Mouse (Mus musculus) lung, embryonic 16.5 days (tissue): ENCODE data around the gene Alg14. TPM values are rescaled to one million over a fixed set of nuclear protein-coding genes. Genes with fewer than 3 reads are reported as not detected.
A peak's percentile ranks its signal among the peaks of the same experiment; 100 is the strongest.

ENCODE experiments used
- ATAC-seq: fragments of 200-750 bp; cut with Nextera tagmentation; 2 replicates; pipeline ENCODE4 v1.8.0; 2017; ENCODE audit warnings: low read depth, mild to moderate bottlenecking, moderate library complexity
- H3K27ac ChIP-seq: fragments of 300-500 bp; sonication (generic); 2 replicates; pipeline ENCODE4 v1.5.1; 2014; ENCODE audit warnings: mild to moderate bottlenecking, control low read depth, low read length
- H3K27me3 ChIP-seq: fragments of 300-500 bp; sonication (generic); 2 replicates; pipeline ENCODE4 v1.6.1; 2014; ENCODE audit warnings: low read depth, low read length, mixed read lengths; ENCODE audit not compliant: control insufficient read depth, insufficient read depth
- H3K36me3 ChIP-seq: fragments of 300-500 bp; sonication (generic); 2 replicates; pipeline ENCODE4 v1.6.1; 2014; ENCODE audit warnings: low read length; ENCODE audit not compliant: control insufficient read depth, insufficient read depth
- H3K4me1 ChIP-seq: fragments of 300-500 bp; sonication (generic); replicated peaks from 2 replicates; pipeline ENCODE4 v1.6.1; 2014; ENCODE audit warnings: low read length, mixed read lengths; ENCODE audit not compliant: control insufficient read depth, insufficient read depth
- H3K4me2 ChIP-seq: fragments of 300-500 bp; sonication (generic); 2 replicates; pipeline ENCODE4 v1.6.1; 2014; ENCODE audit warnings: low read depth, low read length, control low read depth
- H3K4me3 ChIP-seq: fragments of 300-500 bp; sonication (generic); 2 replicates; pipeline ENCODE4 v1.5.1; 2014; ENCODE audit warnings: mild to moderate bottlenecking, low read length, control low read depth
- H3K9ac ChIP-seq: fragments of 300-500 bp; sonication (generic); 2 replicates; pipeline ENCODE4 v1.6.1; 2014; ENCODE audit warnings: low read length, control low read depth
- H3K9me3 ChIP-seq: fragments of 300-500 bp; sonication (generic); 2 replicates; pipeline ENCODE4 v1.6.1; 2016; ENCODE audit warnings: low read length; ENCODE audit not compliant: control insufficient read depth
- WGBS: fragments of 180-500 bp; shearing (Covaris S2); extraction: QIAGEN DNeasy Blood & Tissue Kit; methylation state at CpG from one replicate; pipeline ENCODE4 v1.1.7; 2014; 5-methylcytosine and 5-hydroxymethylcytosine counted together
- polyA plus RNA-seq: library from polyadenylated mRNA; unstranded; fragments of >200 nt; fragmentation: Nextera tagmentation; extraction: Ambion mirVana; gene quantifications from 2 replicates; pipeline ENCODE4 v1.2.1, GENCODE M21; 2015

The Alg14 gene
- polyA plus RNA-seq, 1 experiment from 2014 or later, result 46.6 TPM

DNA sequence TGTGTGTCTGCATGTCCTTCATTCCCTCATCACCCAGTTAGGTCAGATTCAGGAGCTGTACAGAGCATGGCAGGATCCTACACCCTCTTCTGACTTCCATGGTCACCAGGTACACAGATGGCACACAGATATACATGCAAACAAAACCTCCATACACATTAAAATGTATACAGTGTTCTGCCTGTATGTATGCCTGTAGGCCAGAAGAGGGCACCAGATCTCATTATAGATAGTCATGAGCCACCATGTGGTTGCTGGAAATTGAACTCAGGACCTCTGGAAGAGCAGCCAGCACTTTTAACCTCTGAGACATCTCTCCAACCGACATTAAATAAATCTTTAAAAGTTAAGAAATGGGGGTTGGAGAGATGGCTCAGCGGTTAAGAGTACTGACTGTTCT, 2.6 kb downstream of the Alg14 start:
- WGBS, result 69% methylated on average over 2 of the region's 2 CpGs
- no peaks in the 10 kb centered on the region for H3K36me3 ChIP-seq

DNA sequence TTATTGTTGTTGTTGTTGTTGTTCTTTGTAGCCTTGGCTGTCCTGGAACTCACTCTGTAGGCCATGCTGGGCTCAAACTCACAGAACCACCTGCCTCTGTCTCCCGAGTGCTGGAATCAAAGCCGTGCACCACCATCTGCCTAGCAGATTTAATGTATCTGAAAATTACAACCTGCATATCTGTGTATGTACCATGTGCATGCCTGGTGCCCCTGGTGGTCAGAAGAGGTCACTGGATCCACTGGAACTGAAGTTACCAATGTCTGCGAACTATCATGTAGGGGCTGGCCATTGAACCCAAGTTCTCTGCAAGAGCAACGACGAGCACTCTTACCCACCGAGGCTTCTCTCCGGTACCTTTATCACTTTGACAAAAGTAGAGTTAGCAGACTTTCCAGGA, 15.1 kb downstream of the Alg14 start:
- Histone ChIP-seq H3K4me3 (no peak overlapping the region), H3K27me3 (no peaks in the 10 kb centered on the region), H3K4me1 (peaks cover 3% of the 10 kb centered on the region; the same call in 1 of the 2 replicates), H3K9ac (no peak overlapping the region), H3K36me3 (no peaks in the 10 kb centered on the region), H3K27ac (no peak overlapping the region), H3K9me3 (no peaks in the 10 kb centered on the region), H3K4me2 (no peak overlapping the region)
- peak; percentile 39; the same call in 1 of the 2 replicates for ATAC-seq
- WGBS, result 92% methylated on average over 7 of the region's 7 CpGs

More for the DNA sequence above, 2.6 kb downstream of the Alg14 start:
- H3K4me2 ChIP-seq, result no peak overlapping the region
- peaks cover 6% of the 10 kb centered on the region; the same call in 1 of the 2 replicates for H3K4me1 ChIP-seq
- no peaks in the 10 kb centered on the region for H3K27me3 ChIP-seq
- no peak overlapping the region for H3K27ac ChIP-seq
- H3K9ac ChIP-seq, result no peak overlapping the region
- no peaks in the 10 kb centered on the region for H3K9me3 ChIP-seq
- no peak overlapping the region for H3K4me3 ChIP-seq
- no peak for ATAC-seq

GRCm38 (mm10) chr3:121307532-121308234, 16.1 kb downstream of the Alg14 start:
- Histone ChIP-seq H3K27ac (no peak overlapping the region), H3K9ac (no peak overlapping the region), H3K4me1 (peaks cover 3% of the 10 kb centered on the region; the same call in 1 of the 2 replicates), H3K36me3 (no peaks in the 10 kb centered on the region), H3K4me2 (no peak overlapping the region), H3K4me3 (no peak overlapping the region), H3K27me3 (no peaks in the 10 kb centered on the region), H3K9me3 (no peaks in the 10 kb centered on the region)
- WGBS, result 75% methylated on average over 7 of the region's 7 CpGs
- ATAC-seq, result peak; percentile 78

DNA sequence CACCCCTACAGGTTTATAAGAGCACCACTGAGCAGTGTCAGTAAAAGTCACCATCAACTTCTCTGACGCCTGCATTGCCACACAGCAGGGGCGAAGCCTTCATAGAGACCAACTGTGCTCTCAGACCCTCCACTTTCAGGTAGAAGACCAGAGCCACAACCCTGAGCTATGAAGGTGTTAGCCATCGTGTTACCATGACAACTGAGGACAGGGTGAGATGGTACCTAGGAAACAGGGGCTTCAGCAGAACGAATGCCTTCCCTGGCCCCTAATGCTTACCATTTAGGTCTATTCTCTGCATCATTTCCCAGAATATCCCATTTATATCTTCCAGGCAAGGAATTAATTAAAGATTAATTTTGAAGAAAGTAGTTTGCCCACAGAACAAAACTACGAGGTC, 17.4 kb downstream of the Alg14 start:
- H3K4me1 ChIP-seq, result peaks cover 3% of the 10 kb centered on the region; the same call in 1 of the 2 replicates
- ATAC-seq, result no peak
- 77% methylated on average over 5 of the region's 5 CpGs for WGBS
- no peak overlapping the region for H3K9ac ChIP-seq
- no peak overlapping the region for H3K4me3 ChIP-seq
- H3K4me2 ChIP-seq, result no peak overlapping the region
- H3K27ac ChIP-seq, result no peak overlapping the region
- H3K9me3 ChIP-seq, result no peaks in the 10 kb centered on the region
- no peaks in the 10 kb centered on the region for H3K27me3 ChIP-seq
- no peaks in the 10 kb centered on the region for H3K36me3 ChIP-seq

DNA sequence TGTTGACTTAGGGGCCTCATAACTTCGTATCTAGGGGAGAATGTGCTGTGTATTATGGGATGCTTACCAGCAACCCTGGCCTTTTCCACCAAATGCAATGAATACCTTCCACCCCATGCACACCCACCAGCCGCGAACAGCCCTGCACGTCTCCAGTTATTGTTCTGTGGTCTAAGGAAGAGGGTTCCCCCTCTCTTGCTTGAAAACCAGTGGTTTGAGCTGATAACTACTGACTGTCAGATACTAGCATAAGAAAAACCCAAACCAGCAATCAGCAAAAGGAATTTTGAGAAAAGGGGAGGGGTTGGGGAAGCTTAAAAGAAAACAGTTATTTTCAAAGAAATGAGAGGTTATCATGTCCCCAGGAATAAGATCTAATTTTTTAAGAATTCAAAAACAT, 17.9 kb downstream of the Alg14 start:
- H3K9me3 ChIP-seq, result no peaks in the 10 kb centered on the region
- no peak for ATAC-seq
- 81% methylated on average over 4 of the region's 4 CpGs for WGBS
- no peak overlapping the region for H3K4me2 ChIP-seq
- H3K4me3 ChIP-seq, result no peak overlapping the region
- H3K4me1 ChIP-seq, result peaks cover 3% of the 10 kb centered on the region; the same call in 1 of the 2 replicates
- no peaks in the 10 kb centered on the region for H3K27me3 ChIP-seq
- H3K27ac ChIP-seq, result no peak overlapping the region
- H3K9ac ChIP-seq, result no peak overlapping the region
- H3K36me3 ChIP-seq, result no peaks in the 10 kb centered on the region

DNA sequence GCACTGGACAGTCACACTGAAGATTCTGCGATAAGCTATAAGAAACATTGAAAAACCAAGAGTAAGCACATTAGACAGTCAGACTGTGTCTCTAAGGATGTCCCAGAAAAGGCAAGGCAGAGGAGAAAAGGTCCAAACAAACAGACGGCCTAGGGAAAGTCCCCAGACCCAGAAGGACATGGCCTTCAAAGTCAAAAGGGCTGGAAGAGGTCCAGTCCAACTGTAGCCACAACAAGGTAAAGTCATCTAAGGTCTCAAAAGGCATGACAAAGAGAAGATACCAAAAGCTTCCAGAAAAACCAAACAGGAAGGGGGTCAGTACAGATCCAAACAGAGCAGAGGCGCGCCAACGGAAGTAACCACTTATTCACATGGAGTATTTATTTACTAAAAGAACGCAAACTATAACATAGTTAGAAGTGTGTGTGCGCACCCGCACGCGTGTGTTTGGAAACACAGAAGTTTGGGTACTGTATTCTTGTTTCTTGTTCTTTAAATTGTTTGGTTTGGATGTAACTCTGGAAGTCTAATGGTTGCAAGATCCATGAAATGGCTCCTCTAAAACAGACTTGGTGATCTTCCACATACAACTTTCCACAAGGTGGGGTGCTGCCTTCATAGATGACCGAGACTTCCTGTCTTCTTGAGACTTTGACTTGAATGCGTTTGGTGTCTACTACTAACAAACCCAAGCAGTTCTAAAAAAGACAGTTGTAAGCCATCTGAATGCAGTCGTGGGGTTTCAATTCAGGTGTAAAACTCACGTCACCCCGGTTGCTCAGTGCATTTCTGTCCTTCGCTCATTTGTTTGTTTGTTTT, 18.5 kb downstream of the Alg14 start:
- no peak for ATAC-seq
- H3K9me3 ChIP-seq, result no peaks in the 10 kb centered on the region
- H3K9ac ChIP-seq, result no peak overlapping the region
- no peaks in the 10 kb centered on the region for H3K27me3 ChIP-seq
- no peak overlapping the region for H3K4me2 ChIP-seq
- H3K4me1 ChIP-seq, result peaks cover 3% of the 10 kb centered on the region; the same call in 1 of the 2 replicates
- WGBS, result 71% methylated on average over 16 of the region's 16 CpGs
- no peaks in the 10 kb centered on the region for H3K36me3 ChIP-seq
- peak overlapping the region; percentile 30; the same call in 1 of the 2 replicates for H3K27ac ChIP-seq
- H3K4me3 ChIP-seq, result no peak overlapping the region

GRCm38 (mm10) chr3:121312426-121312825, 20.9 kb downstream of the Alg14 start:
- Histone ChIP-seq H3K4me2 (no peak overlapping the region), H3K9ac (no peak overlapping the region), H3K4me1 (peaks cover 3% of the 10 kb centered on the region; the same call in 1 of the 2 replicates), H3K36me3 (no peaks in the 10 kb centered on the region; the same call in 1 of the 2 replicates), H3K4me3 (no peak overlapping the region), H3K27ac (no peak overlapping the region), H3K9me3 (no peaks in the 10 kb centered on the region), H3K27me3 (no peaks in the 10 kb centered on the region)
- no peak for ATAC-seq
- 70% methylated on average over 6 of the region's 6 CpGs for WGBS

DNA sequence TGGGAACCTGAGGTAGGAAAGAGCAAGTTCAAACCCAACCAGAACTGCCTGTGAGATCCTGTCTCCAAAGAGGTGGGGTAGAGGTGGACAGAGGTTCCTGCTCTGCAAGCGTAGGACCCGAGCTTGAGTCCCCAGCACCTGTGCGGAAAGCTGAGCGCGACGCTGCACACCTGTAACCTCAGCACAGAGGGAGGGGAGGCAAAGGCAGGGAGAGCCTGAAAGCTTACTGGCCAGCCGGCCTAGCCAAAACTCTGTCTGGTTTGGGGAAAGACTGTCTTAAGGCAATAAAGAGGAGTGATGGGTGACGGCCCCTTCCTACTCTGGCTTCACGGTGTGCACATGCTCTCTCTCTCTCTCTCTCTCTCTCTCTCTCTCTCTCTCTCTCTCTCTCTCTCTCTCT, 21.4 kb downstream of the Alg14 start:
- WGBS, result 63% methylated on average over 9 of the region's 9 CpGs
- ATAC-seq, result no peak
- Histone ChIP-seq H3K4me2 (no peak overlapping the region), H3K36me3 (no peaks in the 10 kb centered on the region; the same call in 1 of the 2 replicates), H3K4me3 (no peak overlapping the region), H3K27ac (no peak overlapping the region), H3K9ac (no peak overlapping the region), H3K9me3 (no peaks in the 10 kb centered on the region), H3K4me1 (peaks cover 3% of the 10 kb centered on the region; the same call in 1 of the 2 replicates), H3K27me3 (no peaks in the 10 kb centered on the region)

GRCm38 (mm10) chr3:121314149-121314548, 22.6 kb downstream of the Alg14 start:
- WGBS, result 55% methylated on average over 6 of the region's 6 CpGs
- ATAC-seq, result no peak

More at GRCm38 (mm10) chr3:121314149-121314548, 22.6 kb downstream of the Alg14 start:
- Histone ChIP-seq H3K9ac (no peak overlapping the region), H3K4me2 (no peak overlapping the region), H3K36me3 (no peaks in the 10 kb centered on the region; the same call in 1 of the 2 replicates), H3K27me3 (no peaks in the 10 kb centered on the region), H3K9me3 (no peaks in the 10 kb centered on the region), H3K4me1 (peaks cover 3% of the 10 kb centered on the region; the same call in 1 of the 2 replicates), H3K27ac (no peak overlapping the region), H3K4me3 (no peak overlapping the region)
